In the genomic region with DNA sequence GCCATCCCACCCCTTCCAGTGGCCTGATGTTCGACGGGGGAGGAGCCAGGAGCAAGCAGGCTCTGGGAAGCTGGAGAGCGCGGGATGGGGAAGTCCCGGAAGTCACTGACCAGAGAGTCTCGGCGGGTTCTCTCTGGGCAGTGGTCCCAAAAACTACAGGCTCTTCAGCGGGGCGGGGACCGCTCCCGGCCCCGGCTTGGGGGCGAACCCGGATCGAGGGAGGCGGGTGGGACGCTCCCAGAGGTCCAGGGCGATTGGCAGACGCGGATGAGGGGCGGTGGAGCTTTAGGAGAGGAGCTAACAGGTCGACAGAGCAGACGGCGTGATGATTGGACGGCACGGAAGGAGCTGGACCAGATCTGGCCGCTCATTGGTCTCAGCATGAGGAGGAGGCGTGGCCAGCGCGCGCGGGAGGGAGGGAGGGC, we compare ENCODE assay signal across 8 mouse cellular contexts. TPM values are rescaled to one million over a fixed set of nuclear protein-coding genes. Genes with fewer than 3 reads are reported as not detected.
A peak's percentile ranks its signal among the peaks of the same experiment; 100 is the strongest.
DNase-seq lines count a peak whose midpoint lies in the region; ATAC-seq and TF ChIP-seq lines count a peak whose summit lies in the region.

A gene (plus strand): TSS at position 382 of the 425 bp plus-strand sequence.

- peak; percentile 97 for DNase-seq in MN1 (ENCODE audit: low spot score)
- peak; percentile 97 for DNase-seq in cerebellum, adult 9-10 months
- DNase-seq in hindbrain, embryonic 10.5 days (ENCODE audit: low spot score): peak; percentile 98
- DNase-seq in layer of hippocampus, adult 9-11 months: peak; percentile 98
- DNase-seq in lung, postnatal 0 days (ENCODE audit: low spot score): peak; percentile 99
- DNase-seq in ovary, postnatal 14 days (ENCODE audit: low spot score): peak; percentile 88
- DNase-seq in thymus, postnatal 14 days: peak; percentile 88

- H3K27me3 ChIP-seq in hindbrain, embryonic 10.5 days (ENCODE audit: insufficient read depth, poor library complexity, severe bottlenecking): no peaks in the 10 kb centered on the region
- H3K27me3 ChIP-seq in lung, postnatal 0 days (replicated peaks; ENCODE audit: insufficient read depth, low read length): no peaks in the 10 kb centered on the region

- peak within 1 kb of the TSS; percentile 74 for H3K9ac ChIP-seq in lung, postnatal 0 days (replicated peaks; ENCODE audit: low read depth)

- no peak for TF ChIP-seq CTCF in lung, postnatal 0 days (IDR thresholded peaks at IDR 0.05)

- H3K4me2 ChIP-seq in lung, postnatal 0 days (replicated peaks; ENCODE audit: low read depth, low read length): peak within 1 kb of the TSS; percentile 94

- no peak for TF ChIP-seq EP300 in lung, postnatal 0 days (IDR thresholded peaks at IDR 0.05)

- H3K27ac ChIP-seq in hindbrain, embryonic 10.5 days: peak within 1 kb of the TSS; percentile 96
- peak within 1 kb of the TSS; percentile 81 for H3K27ac ChIP-seq in lung, postnatal 0 days (ENCODE audit: low read length)

- H3K4me3 ChIP-seq in hindbrain, embryonic 10.5 days: peak within 1 kb of the TSS; percentile 96
- peak within 1 kb of the TSS; percentile 80 for H3K4me3 ChIP-seq in lung, postnatal 0 days (ENCODE audit: low read depth, low read length)

- H3K4me1 ChIP-seq in hindbrain, embryonic 10.5 days (replicated peaks): peaks cover 26% of the 10 kb centered on the region
- peaks cover 4% of the 10 kb centered on the region; the same call in 1 of the 2 replicates for H3K4me1 ChIP-seq in lung, postnatal 0 days (ENCODE audit: insufficient read depth, low read depth, low read length)

- ATAC-seq in frontal cortex, adult (ENCODE audit: low TSS enrichment): peak; percentile 96
- ATAC-seq in lung, postnatal 0 days: peak; percentile 99

- H3K36me3 ChIP-seq in hindbrain, embryonic 10.5 days: no peaks in the 10 kb centered on the region
- H3K36me3 ChIP-seq in lung, postnatal 0 days (ENCODE audit: insufficient read depth, low read length): no peaks in the 10 kb centered on the region

- under 1% methylated on average over 26 of the region's 32 CpGs for WGBS in hindbrain, embryonic 10.5 days
- 0% methylated on average over 23 of the region's 32 CpGs for WGBS in lung, postnatal 0 days

- no peaks in the 10 kb centered on the region for H3K9me3 ChIP-seq in hindbrain, embryonic 10.5 days
- H3K9me3 ChIP-seq in lung, postnatal 0 days (ENCODE audit: low read length): no peaks in the 10 kb centered on the region

RNA-seq across cellular contexts. Expression of the gene that starts here (rescaled TPM):
- polyA plus RNA-seq in hindbrain, embryonic 10.5 days (2016; fragmentation: Nextera tagmentation; extraction: Ambion mirVana): 6.5 and 7.3 TPM in 2 replicates
- 3.3 and 4.7 TPM in 2 replicates for polyA plus RNA-seq in lung, postnatal 0 days (2015; fragmentation: Nextera tagmentation; extraction: Ambion mirVana)

Comparison
In these comparisons a context has a peak if more than half of its experiments do, and no peak if none do; other contexts are left out.
1. Peak in every context shown above with its lines: DNase-seq, ATAC-seq, H3K4me3 ChIP-seq and H3K27ac ChIP-seq.